Mouse (Mus musculus) erythroblast, embryonic 14.5 days (primary cell): ENCODE measurements around the gene Dcps.

ENCODE experiments used
- GATA1 ChIP-seq: IDR thresholded peaks from 2 replicates; pipeline ENCODE4 v1.6.1; 2012; ENCODE audit warnings: low read length, inconsistent platforms, mixed read lengths
- TAL1 ChIP-seq: IDR thresholded peaks from 3 replicates; pipeline ENCODE4 v1.6.1; 2012; ENCODE audit warnings: low read length, inconsistent platforms, mixed read lengths

GRCm38 (mm10) chr9:35122551-35123266, 53.2 kb downstream of the Dcps start:
- TF ChIP-seq TAL1 (peak; percentile 89), GATA1 (peak; percentile 86)
